Mouse (Mus musculus) lung, adult 10 weeks (tissue): Measurements from ENCODE around the gene 1700040F15Rik. TPM values are rescaled to one million over a fixed set of nuclear protein-coding genes. Genes with fewer than 3 reads are reported as not detected.

Experiments used
- polyA plus RNA-seq: library from polyadenylated mRNA; stranded (reverse); fragments of 350-450 nt; fragmentation: Illumina TruSeq; extraction: RNeasy Lipid Tissue Mini Kit (QIAGEN cat#74804); gene quantifications from one replicate; pipeline ENCODE4 v1.2.3, GENCODE M21; 2014; ENCODE audit warnings: low read depth, low replicate concordance; ENCODE audit not compliant: insufficient read depth

The 1700040F15Rik gene
- not detected for polyA plus RNA-seq

GRCm38 (mm10) chrY:61101947-61102346 is at the start of gene 1700040F15Rik:
TSS of gene 1700040F15Rik (plus strand) at chrY:61102247.

